19 mouse cellular contexts compared by ENCODE assay signal in the genomic region with DNA sequence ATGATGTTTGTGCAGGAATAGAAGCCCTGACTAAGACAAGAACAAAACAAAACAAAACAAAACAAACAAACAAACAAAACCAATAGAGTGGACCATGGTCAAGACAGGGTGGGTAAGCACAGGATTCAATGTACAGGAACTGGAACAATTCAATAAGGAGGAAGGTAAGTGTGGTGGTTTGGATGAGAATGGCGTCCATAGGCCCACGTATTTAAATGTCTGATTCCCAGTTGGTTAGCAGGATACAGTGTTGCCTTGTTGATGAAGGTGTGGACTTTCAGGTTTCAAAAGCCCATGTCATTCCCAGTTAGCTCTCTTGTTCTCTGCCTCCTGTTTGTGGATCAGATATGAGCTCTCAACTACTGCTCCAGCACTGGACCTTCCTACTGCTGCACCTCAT.
"Had no signal": no experiment of that assay in that cellular context is flagged by ENCODE, and none has a peak within 500 bp of the region (broad histone marks: within the 10 kb centered on the region; RNA-seq: fewer than 3 reads in every experiment).

No protein-coding gene starts in this region.

- ATAC-seq: lung, postnatal 0 days; midbrain, embryonic 16.5 days had no signal

- H3K4me2 ChIP-seq: lung, embryonic 15.5 days; midbrain, embryonic 12.5 days; neural tube, embryonic 13.5 days; neural tube, embryonic 15.5 days had no signal

- H3K9ac ChIP-seq: lung, embryonic 15.5 days; midbrain, embryonic 12.5 days; neural tube, embryonic 13.5 days; neural tube, embryonic 15.5 days had no signal

- DNase-seq: lung, adult 2 months; lung, postnatal 4 days; midbrain, embryonic 14.5 days; retina, postnatal 1 day; right cerebral cortex, adult 18-20 months; right cerebral cortex, postnatal 25 days; right cerebral cortex, postnatal 4 days; spleen, adult 18-20 months; thymus, adult 2 months; thymus, postnatal 25 days; thymus, postnatal 4 days had no signal

- H3K36me3 ChIP-seq: lung, embryonic 15.5 days; midbrain, embryonic 10.5 days; midbrain, embryonic 12.5 days; neural tube, embryonic 13.5 days; neural tube, embryonic 15.5 days had no signal

- H3K9me3 ChIP-seq: lung, embryonic 15.5 days; midbrain, embryonic 10.5 days; midbrain, embryonic 12.5 days; neural tube, embryonic 15.5 days had no signal

- H3K27me3 ChIP-seq: lung, embryonic 15.5 days; midbrain, embryonic 12.5 days; neural tube, embryonic 13.5 days; neural tube, embryonic 15.5 days had no signal

- H3K27ac ChIP-seq: lung, embryonic 15.5 days; midbrain, embryonic 10.5 days; midbrain, embryonic 12.5 days; neural tube, embryonic 13.5 days; neural tube, embryonic 15.5 days had no signal

- H3K4me3 ChIP-seq: lung, embryonic 15.5 days; midbrain, embryonic 10.5 days; midbrain, embryonic 12.5 days; myocyte; neural tube, embryonic 13.5 days; neural tube, embryonic 15.5 days had no signal
